Mouse (Mus musculus): ENCODE measurements around the gene Noa1.

Noa1 gene

DNA sequence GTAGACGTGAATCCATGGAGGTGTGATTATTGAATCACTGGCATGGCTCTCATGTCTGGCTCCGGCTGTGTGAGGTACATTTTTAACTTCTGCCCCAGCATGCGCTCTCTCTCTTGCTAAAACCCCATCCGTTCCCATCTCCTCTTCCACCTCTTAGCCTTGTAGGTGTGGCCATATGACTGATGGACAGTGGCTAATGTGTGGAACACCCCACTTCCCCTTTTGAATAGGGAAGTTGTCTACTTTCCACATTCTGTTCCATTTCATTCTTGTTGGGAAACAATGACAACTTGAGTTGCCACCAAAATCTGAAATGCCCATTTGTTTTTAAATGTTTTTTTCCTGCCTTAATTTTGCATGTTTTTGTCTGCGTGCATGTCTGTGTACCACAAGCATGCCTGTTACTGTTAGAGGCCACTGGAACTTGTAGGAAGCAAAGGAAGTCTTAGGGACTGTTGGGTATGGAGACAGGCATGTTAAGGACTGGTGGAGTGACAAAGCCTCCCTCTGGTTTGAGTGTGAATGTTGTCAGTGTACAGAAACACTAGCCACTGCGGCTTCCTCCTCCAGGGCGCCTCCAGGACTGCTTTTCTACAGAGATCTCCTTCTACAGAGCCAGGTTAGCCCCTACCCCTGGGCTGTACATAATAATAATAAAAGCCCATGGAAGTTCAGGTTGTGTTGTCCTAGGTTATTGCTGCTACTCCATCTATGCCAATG, 16.9 kb downstream of the Noa1 start:
- no peak for ATAC-seq (ENCODE audit: insufficient number of reproducible peaks, low FRiP score, low TSS enrichment)

DNA sequence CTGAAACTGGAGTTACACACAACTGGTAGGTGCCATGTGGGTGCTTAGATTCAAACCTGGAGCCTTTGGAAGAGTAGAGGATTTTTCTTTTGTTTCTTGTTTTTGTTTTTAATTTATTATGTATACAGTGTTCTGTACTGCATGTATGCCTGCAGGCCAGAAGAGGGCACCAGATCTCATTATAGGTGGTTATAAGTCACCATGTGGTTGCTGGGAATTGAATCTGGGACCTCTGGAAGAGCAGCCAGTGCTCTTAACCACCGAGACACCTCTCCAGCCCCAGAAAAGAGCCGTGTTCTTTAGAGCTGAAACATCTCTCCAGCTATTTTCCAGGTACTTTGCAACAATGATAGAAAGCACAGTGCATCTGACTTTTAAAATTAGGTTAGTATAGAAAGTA, 19.3 kb downstream of the Noa1 start:
- no peak for ATAC-seq (ENCODE audit: insufficient number of reproducible peaks, low FRiP score, low TSS enrichment)

DNA sequence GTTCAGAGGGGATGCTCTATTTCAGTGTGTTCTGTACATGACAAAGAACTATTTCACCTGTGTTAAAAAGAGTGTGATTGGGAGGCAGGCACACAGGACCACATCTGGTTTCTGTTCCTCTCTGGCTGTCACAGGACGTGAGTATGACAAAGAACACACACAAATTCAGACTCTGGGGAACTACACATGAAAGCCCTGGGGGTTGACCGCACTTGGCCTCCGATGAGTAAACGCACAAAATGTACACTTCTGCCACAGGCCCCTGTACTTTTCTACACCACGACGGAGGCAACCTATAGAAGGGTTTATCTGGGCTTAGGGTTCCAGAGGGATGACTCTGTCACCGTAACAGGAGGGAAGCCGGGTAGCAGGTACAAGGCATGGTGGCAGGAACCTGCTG, 20.2 kb downstream of the Noa1 start:
- no peak for ATAC-seq (ENCODE audit: insufficient number of reproducible peaks, low FRiP score, low TSS enrichment)

DNA sequence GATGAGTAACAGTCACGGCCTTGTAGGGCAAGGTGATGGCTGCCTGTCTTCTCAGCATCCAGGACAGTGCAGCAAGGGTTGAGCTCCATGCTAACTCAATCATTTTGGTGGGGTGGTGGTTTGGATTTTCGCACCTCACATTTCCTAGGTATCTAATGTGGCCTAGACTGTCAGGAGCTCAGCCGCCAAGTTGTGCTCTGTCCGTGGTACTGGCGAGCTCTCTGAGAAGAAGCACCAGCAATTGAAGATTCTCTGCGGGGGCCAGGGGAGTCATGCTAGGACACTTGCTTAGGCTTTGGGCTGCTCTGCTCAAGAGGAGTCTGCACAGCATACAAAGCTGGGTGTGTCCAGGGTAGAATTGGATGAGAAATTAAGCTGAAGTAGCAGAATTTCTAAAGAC, 22.0 kb downstream of the Noa1 start:
- no peak for ATAC-seq (ENCODE audit: insufficient number of reproducible peaks, low FRiP score, low TSS enrichment)

DNA sequence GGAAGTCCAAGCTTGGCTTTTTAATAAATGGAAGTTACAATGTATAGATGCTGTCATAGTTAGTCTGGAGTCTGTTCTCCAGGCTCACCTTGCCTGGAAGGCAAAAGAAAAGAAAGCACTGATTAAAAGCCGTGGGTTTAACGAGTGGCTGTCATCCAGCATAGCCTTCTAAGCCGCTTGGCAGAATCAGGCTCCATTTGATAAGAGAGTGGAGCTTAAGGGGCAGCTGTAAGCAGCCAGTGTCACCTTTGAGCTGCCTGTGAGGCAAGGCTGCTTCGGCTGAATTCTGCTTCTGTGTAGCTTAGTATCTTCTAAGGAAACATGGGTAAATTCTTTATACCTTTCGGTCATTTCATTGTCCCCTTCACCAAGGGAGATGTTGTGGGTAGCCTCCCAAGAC, 23.0 kb downstream of the Noa1 start:
- ATAC-seq (ENCODE audit: insufficient number of reproducible peaks, low FRiP score, low TSS enrichment): no peak

DNA sequence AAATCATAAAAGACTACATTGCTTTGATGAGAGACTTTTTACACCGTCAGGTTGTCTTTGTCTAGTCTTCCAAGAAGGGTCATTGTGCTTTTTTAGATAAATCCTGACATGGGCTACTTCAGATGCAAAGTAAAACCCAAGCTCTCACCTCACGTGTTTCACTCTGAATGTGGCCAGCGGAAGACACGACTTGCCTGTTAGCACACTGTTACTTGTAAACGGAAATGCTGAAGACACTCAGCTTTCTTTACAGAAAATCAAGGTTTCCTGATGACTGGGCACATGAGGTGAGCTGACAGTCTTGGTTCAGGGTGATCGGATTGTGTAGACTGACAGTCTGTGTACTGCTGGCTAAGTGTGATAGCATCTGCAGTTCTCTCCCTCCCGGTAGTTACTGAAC, 24.2 kb downstream of the Noa1 start:
- ATAC-seq (ENCODE audit: insufficient number of reproducible peaks, low FRiP score, low TSS enrichment): no peak

DNA sequence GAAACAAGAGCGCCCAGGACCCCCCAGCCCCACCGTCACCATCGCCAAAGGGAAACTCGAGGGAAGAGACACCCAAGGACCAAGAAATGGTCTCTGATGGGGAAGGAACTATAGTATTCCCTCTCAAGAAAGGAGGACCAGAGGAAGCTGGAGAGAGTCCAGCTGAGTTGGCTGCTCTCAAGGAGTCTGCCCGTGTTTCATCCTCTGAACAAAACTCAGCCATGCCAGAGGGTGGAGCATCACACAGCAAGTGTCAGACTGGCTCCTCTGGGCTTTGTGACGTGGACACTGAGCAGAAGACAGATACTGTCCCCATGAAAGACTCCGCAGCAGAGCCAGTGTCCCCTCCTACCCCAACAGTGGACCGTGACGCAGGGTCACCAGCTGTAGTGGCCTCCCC, 27.6 kb downstream of the Noa1 start:
- peak; percentile 88 for ATAC-seq (ENCODE audit: insufficient number of reproducible peaks, low FRiP score, low TSS enrichment)

DNA sequence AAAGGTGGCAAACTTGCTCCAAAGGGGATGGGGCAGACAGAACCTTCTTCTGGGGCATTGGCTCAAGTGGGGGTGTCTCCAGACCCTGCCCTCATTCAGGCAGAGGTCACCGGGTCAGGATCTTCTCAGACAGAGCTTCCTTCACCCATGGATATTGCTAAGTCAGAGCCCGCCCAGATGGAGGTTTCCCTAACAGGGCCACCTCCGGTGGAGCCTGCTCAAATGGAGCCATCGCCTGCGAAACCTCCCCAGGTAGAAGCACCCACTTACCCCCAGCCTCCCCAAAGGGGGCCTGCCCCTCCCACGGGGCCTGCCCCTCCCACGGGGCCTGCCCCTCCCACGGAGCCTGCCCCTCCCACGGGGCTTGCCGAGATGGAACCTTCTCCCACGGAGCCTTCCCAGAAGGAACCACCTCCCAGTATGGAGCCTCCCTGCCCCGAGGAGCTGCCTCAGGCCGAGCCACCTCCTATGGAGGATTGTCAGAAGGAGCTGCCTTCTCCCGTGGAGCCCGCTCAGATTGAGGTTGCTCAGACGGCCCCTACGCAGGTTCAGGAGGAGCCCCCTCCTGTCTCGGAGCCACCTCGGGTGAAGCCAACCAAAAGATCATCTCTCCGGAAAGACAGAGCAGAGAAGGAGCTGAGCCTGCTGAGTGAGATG, 28.2 kb downstream of the Noa1 start:
- peak; percentile 50 for ATAC-seq (ENCODE audit: insufficient number of reproducible peaks, low FRiP score, low TSS enrichment)

DNA sequence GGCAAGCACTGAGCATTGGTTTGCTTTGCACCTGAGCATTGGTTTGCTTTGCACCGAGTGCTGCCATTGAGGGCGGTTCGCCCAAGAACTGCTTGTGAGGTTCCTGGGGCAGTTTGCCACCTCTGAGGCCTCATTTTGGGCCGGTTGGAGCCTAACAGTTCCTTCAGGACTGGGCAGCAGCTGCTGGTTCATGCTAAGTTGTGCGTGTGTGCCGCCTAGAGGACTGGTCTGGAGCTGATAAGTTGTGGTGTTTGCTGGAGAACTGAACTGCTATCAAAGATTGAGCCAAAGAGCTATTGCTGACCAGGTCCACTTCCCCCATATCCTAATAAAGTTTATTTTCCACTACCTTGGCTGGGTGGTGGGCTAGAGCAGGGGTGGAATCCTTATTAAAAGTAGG, 32.7 kb downstream of the Noa1 start:
- ATAC-seq (ENCODE audit: insufficient number of reproducible peaks, low FRiP score, low TSS enrichment): no peak

DNA sequence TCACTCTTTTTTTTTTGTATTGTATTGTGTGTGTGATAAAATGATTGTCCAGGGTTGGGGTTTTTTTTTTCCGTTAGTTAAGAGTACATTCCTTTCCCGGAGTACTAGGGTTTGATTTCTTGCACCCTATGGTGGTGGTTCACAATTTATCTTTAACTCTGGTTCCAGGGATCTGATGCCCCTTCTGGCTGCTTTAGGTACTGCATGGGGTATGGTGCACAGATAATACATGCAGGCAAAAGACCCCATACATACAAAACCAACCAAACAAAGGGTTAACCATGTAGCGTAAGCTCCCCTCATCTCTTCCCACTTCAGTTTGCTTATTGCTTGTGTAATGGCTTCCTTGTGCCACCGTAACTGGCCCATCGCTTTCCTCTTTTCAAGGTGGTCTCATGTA, 33.9 kb downstream of the Noa1 start:
- no peak for ATAC-seq (ENCODE audit: insufficient number of reproducible peaks, low FRiP score, low TSS enrichment)

DNA sequence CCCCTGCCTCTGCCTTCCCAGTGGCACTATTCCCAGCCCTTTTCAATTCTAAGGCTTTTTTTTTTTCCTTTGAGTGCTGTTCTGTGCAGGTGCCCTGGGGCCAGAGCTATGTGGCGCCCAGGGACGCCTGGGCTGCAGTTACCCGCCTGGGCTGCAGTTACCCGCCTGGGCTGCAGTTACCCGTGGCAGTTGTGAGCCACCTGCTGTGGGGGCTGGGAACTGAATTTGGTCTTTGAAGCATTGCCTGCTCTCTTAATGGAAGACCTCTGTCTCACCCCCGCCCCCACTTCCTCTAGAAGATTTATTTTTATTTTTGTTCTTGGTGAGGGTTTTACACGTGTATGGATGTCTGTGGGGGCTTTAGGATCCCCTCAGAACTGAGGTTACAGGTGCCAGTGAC, 36.7 kb downstream of the Noa1 start:
- ATAC-seq (ENCODE audit: insufficient number of reproducible peaks, low FRiP score, low TSS enrichment): no peak

DNA sequence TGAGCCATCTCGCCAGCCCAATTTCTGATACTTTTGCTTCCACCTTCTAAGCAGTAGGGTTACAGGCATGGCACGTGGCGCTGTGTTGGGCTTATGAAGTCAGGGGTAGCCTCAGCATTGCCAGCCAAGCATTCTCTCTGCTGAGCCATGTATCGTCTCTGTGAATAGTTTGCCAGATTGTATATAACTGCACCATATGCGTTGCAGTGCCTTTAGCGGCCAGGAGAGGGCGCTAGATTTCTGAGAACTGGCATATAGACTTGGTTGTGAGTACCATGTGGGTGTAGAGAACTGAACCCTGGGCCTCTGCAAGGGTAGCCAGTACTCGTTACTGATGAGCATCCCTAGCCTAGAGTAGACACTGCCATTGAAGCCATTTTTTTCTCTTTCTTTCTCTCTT, 40.5 kb downstream of the Noa1 start:
- no peak for ATAC-seq (ENCODE audit: insufficient number of reproducible peaks, low FRiP score, low TSS enrichment)

DNA sequence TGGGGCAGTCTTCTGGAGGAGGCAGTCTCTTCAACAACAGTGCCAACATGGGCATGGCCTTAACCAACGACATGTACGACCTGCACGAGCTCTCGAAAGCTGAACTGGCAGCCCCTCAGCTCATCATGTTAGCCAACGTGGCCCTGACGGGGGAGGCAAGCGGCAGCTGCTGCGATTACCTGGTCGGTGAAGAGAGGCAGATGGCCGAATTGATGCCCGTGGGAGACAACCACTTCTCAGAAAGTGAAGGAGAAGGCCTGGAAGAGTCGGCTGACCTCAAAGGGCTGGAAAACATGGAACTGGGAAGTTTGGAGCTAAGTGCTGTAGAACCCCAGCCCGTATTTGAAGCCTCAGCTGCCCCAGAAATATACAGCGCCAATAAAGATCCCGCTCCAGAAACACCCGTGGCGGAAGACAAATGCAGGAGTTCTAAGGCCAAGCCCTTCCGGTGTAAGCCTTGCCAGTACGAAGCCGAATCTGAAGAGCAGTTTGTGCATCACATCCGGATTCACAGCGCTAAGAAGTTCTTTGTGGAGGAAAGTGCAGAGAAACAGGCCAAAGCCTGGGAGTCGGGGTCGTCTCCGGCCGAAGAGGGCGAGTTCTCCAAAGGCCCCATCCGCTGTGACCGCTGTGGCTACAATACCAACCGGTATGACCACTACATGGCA, 41.8 kb downstream of the Noa1 start:
- no peak for ATAC-seq (ENCODE audit: insufficient number of reproducible peaks, low FRiP score, low TSS enrichment)

DNA sequence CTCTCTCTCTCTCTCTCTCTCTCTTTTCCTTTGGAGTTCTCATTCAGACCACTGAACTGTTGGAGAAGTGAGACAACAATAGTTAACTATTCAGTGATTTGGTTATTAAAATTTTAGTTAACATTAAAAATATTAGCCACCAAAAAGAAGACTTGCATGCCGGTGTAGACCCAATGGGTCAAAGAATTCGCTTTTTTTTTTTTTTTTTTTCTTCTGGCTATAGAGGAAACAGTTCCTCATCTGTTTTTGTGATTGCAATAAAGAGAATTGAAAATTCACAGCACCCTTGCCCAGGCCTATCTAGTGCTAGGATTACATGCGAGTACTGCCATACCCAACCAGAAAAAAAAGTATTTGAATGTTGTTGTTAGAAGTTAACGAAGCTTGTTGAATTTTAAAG, 42.4 kb downstream of the Noa1 start:
- ATAC-seq (ENCODE audit: insufficient number of reproducible peaks, low FRiP score, low TSS enrichment): no peak

DNA sequence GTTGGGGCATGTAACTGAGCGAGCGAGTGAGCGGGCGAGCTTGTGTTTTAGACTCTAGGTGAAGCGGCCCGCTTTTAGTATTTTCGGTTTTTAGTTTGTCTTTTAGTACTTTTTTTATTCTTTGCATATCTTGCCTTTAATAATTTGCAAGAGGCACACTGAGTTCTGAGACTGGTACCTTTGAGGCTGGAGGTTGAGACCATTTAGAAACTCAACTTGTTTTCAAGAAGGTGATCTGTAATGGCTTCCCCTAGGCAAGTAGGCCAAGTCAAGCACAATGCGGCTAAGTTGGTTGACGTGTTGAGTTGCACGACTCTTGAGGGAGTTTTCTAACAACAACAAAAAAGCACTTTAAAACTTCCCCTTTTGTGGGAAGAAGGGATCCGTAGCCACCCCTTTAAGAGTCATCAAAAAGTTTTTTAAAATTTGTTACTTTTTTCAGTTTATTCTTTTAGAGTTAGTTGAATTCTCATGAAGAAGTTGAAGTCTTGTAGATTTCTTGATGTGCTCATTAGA, 42.9 kb downstream of the Noa1 start:
- no peak for ATAC-seq (ENCODE audit: insufficient number of reproducible peaks, low FRiP score, low TSS enrichment)

DNA sequence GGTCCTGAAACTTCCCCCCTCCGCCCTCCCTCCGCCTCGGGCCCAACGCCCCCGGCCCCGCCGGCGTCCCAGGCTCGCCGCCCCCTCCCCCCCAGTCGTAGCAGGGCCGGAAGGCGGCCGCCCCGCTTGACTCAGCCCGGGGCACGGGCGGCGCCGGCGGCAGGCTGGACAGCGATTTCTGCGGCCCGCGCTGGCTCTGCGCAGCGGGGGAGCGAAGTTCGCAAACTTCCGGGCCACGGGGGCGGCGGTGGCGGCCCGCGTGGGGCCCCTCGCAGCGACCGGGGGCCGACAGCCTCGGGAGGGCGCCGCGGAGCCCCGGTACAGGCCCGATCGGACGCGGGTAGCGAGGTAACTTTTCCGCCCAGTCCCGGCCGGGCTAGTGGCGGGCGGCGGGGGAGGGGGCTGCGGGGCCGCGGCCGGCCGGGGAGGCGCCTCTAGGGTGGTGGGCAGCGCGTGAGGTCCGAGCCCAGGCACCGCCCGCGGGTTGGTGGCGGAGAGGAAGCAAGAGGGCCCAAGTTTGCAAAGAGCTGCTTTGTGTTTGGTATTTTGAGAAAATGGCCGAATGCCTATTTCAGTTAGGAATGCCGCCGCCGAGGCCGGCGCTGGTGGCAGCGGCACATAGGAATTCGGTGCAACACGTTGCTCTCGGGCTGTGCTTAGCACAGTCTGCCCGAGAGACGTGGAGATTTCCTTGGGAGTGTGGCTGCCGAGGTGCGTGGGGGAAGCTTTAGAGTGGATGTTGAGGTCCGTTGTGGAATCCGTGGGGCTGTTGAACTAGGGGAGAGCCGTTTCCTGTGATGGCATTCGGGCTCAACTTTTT, 43.6 kb downstream of the Noa1 start:
- no peak for ATAC-seq (ENCODE audit: insufficient number of reproducible peaks, low FRiP score, low TSS enrichment)

DNA sequence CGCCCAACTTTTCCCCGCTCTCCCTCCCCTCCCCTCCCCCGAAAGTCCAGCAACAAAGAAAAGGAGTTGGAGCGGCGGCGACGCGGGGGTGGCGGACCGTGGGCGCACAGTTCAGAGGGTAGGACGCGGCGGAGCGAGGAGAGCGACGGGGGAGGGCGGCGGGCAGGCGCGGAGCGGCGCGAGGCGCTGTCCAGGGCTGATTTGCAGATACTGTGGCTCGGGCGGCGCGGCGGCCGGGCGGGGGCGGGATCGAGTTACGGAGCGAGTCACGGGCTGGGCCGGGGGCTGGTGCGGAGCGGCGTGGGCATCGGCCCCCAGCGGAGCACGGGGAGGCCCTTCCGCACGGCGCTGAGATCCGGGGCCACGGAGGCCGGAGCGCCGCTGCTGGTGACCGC, 44.2 kb downstream of the Noa1 start:
- ATAC-seq (ENCODE audit: insufficient number of reproducible peaks, low FRiP score, low TSS enrichment): peak; percentile 47; the same call in 1 of the 2 replicates

DNA sequence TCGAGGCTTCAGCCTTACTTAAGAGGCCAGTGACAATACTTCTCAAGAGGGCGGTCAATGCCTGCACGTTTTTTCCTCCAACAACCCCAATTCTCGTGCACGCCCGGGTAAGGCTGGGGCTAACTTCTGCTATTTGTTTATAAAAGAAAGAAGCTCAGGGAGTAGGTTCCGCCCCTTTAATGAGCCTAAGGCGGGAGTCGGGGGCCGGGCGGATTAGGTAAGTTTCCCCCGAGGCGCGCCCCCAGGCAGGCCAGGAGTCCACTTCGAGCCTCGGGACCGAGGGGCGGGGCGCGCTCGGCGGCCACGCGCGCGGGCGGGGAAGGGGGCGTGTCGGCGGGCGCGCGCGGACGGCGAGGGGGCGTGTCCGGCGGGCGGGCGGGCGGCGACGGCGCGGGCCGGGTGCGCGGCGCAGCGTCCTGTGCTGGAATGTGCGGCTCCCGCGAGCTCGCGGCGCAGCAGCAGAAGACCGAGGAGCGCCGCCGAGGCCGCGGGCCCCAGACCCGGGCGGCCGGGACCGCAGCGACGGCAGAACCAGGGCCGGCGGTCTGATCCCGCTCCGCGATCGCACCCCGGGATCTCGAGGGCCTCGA, 44.7 kb downstream of the Noa1 start, which contains the start of gene Rest:
Rest (plus strand) TSS at position 411 of the 590 bp plus-strand sequence.
- peak; percentile 42; the same call in 1 of the 2 replicates for ATAC-seq (ENCODE audit: insufficient number of reproducible peaks, low FRiP score, low TSS enrichment)

DNA sequence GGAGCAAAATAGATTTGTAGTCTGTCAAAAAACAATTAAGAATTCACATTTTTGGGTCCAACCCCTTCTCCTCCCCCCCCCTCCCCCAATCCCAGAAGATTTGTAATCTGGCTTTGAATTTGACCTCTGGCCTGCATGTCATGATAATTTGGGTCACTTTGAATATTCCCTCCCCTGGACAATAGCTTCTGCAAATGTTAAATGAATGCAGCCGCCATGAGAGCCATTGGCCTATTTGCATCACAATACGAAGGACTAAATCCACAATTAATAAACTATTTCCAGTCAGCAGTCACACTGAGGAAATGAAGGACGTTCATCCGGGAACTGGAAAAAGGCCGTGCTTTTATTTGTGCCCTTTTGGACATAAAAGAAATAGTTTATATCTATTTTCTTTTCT, 47.8 kb downstream of the Noa1 start:
- no peak for ATAC-seq (ENCODE audit: insufficient number of reproducible peaks, low FRiP score, low TSS enrichment)

DNA sequence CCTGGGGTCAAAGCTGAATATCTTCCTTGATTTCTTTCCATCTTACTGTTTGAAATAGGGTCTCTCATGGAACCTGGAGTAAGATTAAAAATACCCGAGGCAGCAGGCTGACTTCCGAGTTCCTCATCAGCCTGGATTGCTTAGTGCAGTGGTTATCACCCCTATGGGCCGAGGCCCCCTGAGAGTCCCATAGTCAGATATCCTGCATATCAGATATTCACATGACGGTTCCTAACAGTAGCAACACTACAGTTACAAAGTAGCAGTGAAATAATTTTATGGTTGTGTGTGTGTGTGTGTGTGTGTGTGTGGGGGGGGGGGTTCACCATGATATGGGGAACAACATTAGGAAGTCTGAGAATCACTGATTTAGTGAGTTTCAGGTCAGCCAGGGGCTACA, 48.7 kb downstream of the Noa1 start:
- ATAC-seq (ENCODE audit: insufficient number of reproducible peaks, low FRiP score, low TSS enrichment): no peak

Data from cerebellum, adult (tissue).